Mouse (Mus musculus) stomach, postnatal 0 days (tissue): ENCODE measurements around the gene Hoxa1. TPM values are rescaled to one million over a fixed set of nuclear protein-coding genes. Genes with fewer than 3 reads are reported as not detected.

Source experiments
- ATAC-seq: fragments of 200-750 bp; cut with Nextera tagmentation; 2 replicates; pipeline ENCODE4 v1.8.0; 2017; ENCODE audit not compliant: low FRiP score, low TSS enrichment
- DNase-seq: peaks from one replicate; pipeline ENCODE4 v3.0.0-alpha.2; 2016; ENCODE audit warnings: low spot score
- H3K27ac ChIP-seq: fragments of 300-500 bp; sonication (generic); replicated peaks from 2 replicates; pipeline ENCODE4 v1.5.1; 2014; ENCODE audit warnings: mild to moderate bottlenecking, control low read depth
- H3K27me3 ChIP-seq: fragments of 300-500 bp; sonication (generic); 2 replicates; pipeline ENCODE4 v1.6.1; 2014; ENCODE audit warnings: low read length; ENCODE audit not compliant: control insufficient read depth, insufficient read depth
- H3K36me3 ChIP-seq: fragments of 300-500 bp; sonication (generic); 2 replicates; pipeline ENCODE4 v1.6.1; 2014; ENCODE audit warnings: low read length, mixed read lengths; ENCODE audit not compliant: control insufficient read depth, insufficient read depth
- H3K4me1 ChIP-seq: fragments of 300-500 bp; sonication (generic); replicated peaks from 2 replicates; pipeline ENCODE4 v1.6.1; 2014; ENCODE audit warnings: antibody characterized with exemption; ENCODE audit not compliant: control insufficient read depth, insufficient read depth
- H3K4me2 ChIP-seq: fragments of 300-500 bp; sonication (generic); replicated peaks from 2 replicates; pipeline ENCODE4 v1.6.1; 2014; ENCODE audit warnings: low read depth, mild to moderate bottlenecking, control low read depth, moderate library complexity
- H3K4me3 ChIP-seq: fragments of 300-500 bp; sonication (generic); 2 replicates; pipeline ENCODE4 v1.5.1; 2014; ENCODE audit warnings: low read depth, low read length, control low read depth
- H3K9ac ChIP-seq: fragments of 300-500 bp; sonication (generic); 2 replicates; pipeline ENCODE4 v1.6.1; 2014; ENCODE audit warnings: mild to moderate bottlenecking, low read length, control low read depth, mixed read lengths
- H3K9me3 ChIP-seq: fragments of 300-500 bp; sonication (generic); 2 replicates; pipeline ENCODE4 v1.6.1; 2016; ENCODE audit warnings: low read length; ENCODE audit not compliant: control insufficient read depth
- CTCF ChIP-seq: IDR thresholded peaks from 2 replicates; pipeline ENCODE4 v1.5.1; 2016; ENCODE audit warnings: antibody characterized with exemption, low read depth, mild to moderate bottlenecking, moderate library complexity
- EP300 ChIP-seq: optimal IDR thresholded peaks from 2 replicates; pipeline ENCODE3; 2016; ENCODE audit warnings: antibody characterized with exemption
- WGBS: fragments of 180-500 bp; shearing (Covaris S2); extraction: QIAGEN DNeasy Blood & Tissue Kit; methylation state at CpG from one replicate; pipeline ENCODE4 v1.1.7; 2014; 5-methylcytosine and 5-hydroxymethylcytosine counted together
- polyA plus RNA-seq: library from polyadenylated mRNA; unstranded; fragments of >200 nt; fragmentation: Nextera tagmentation; extraction: Ambion mirVana; gene quantifications from 2 replicates; pipeline ENCODE4 v1.2.1, GENCODE M21; 2015

Hoxa1 gene
- polyA plus RNA-seq, 1 experiment from 2014 or later = 0.35 TPM

GRCm38 (mm10) chr6:52185834-52186233 is 27.7 kb upstream of the Hoxa1 start:
- H3K4me3 ChIP-seq = no peak overlapping the region
- WGBS = 45% methylated on average over 3 of the region's 3 CpGs
- peaks cover 2% of the 10 kb centered on the region; the same call in 1 of the 2 replicates for H3K27me3 ChIP-seq
- H3K4me1 ChIP-seq = peaks cover 3% of the 10 kb centered on the region; the same call in 1 of the 2 replicates
- no peak overlapping the region for H3K27ac ChIP-seq
- no peaks in the 10 kb centered on the region for H3K9me3 ChIP-seq
- peak overlapping the region; percentile 1; the same call in 1 of the 2 replicates for H3K4me2 ChIP-seq
- DNase-seq = no peak
- TF ChIP-seq CTCF (no peak), EP300 (no peak)
- H3K9ac ChIP-seq = no peak overlapping the region
- no peak for ATAC-seq
- H3K36me3 ChIP-seq = no peaks in the 10 kb centered on the region

GRCm38 (mm10) chr6:52185222-52185621 is 27.1 kb upstream of the Hoxa1 start:
- no peaks in the 10 kb centered on the region for H3K36me3 ChIP-seq
- no peak for ATAC-seq
- DNase-seq = no peak
- peak overlapping the region; percentile 18; the same call in 1 of the 2 replicates for H3K9ac ChIP-seq
- no peaks in the 10 kb centered on the region for H3K9me3 ChIP-seq
- H3K27me3 ChIP-seq = peaks cover 2% of the 10 kb centered on the region; the same call in 1 of the 2 replicates
- H3K4me1 ChIP-seq = peaks cover 3% of the 10 kb centered on the region; the same call in 1 of the 2 replicates
- TF ChIP-seq EP300 = no peak
- no peak for TF ChIP-seq CTCF
- H3K4me3 ChIP-seq = 0 out of 2 replicates have a peak overlapping the region, but pooled peaks have one; percentile 17
- H3K27ac ChIP-seq = 0 out of 2 replicates have a peak overlapping the region, but pooled peaks have one; percentile 35
- peak overlapping the region; percentile 34; the same call in 1 of the 2 replicates for H3K4me2 ChIP-seq
- WGBS = 3% methylated on average over 19 of the region's 19 CpGs

DNA sequence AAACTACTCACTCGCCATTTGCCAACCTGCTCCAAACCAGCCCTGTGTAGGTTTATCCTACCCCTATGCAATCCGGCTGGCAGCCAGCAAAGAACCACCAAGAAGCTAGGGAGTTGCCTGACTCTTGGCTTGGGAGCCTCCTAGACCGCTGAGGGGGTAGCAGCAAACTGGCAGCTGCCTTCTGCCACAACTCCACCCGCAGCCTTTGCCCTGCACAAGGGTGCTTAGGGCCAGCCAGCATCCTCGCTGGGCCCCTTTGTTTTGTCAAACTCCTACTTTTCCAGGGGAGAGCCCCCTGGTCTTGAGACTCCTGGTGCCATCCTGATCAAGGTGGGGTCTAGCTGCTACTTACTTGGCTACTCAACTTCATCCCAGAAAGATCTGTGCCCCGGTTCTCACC is 26.6 kb upstream of the Hoxa1 start:
- H3K27me3 ChIP-seq = peaks cover 2% of the 10 kb centered on the region; the same call in 1 of the 2 replicates

DNA sequence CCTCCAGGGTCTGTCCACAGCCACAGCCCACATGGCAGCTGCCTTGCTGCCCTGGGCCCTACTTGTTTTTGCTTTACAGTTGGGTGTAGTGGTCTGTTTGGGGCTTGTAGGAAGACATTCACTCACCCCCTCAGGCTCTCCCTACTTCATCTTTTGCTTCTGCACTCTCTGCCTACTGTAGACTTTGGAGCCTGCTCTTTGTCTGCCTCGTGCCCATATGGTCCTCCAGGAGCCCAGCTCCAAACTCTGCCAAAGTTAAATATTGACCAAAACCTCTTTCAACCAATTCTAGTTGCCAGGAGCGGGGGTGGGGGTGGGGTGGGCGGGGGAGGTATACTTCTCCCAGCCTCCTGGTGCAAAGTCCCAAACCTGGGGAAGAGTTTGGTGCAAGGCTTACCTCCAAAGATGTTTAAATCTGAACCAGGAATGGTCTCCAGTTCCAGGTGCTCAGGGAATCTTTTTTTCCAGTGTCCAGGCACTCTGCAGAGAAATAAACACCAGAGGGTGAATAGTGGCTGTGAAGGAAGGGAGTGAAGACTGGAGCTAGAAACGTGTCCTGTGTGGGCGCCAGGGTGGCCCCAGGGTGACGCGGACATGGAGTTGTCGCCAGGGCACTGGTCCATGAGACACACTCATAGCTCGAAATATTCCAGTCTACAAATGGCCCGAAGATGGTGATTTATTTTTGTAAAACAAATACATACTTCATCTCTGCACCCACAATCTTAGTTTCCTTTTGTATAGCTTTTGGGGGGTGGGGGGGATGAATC is 25.4 kb upstream of the Hoxa1 start:
- ATAC-seq = no peak
- Histone ChIP-seq H3K27me3 (peaks cover 2% of the 10 kb centered on the region; the same call in 1 of the 2 replicates), H3K9me3 (no peaks in the 10 kb centered on the region), H3K4me1 (peaks cover 3% of the 10 kb centered on the region; the same call in 1 of the 2 replicates), H3K27ac (peak overlapping the region; percentile 75), H3K4me2 (peak overlapping the region; percentile 23; the same call in 1 of the 2 replicates), H3K9ac (no peak overlapping the region), H3K4me3 (no peak overlapping the region), H3K36me3 (no peaks in the 10 kb centered on the region)
- TF ChIP-seq CTCF (no peak), EP300 (no peak)
- WGBS = 20% methylated on average over 10 of the region's 10 CpGs
- no peak for DNase-seq

More for the DNA sequence above, 26.6 kb upstream of the Hoxa1 start:
- peak overlapping the region; percentile 61 for H3K27ac ChIP-seq
- peak overlapping the region; percentile 34 for H3K4me2 ChIP-seq
- peak overlapping the region; percentile 17; the same call in 1 of the 2 replicates for H3K4me3 ChIP-seq
- no peaks in the 10 kb centered on the region for H3K36me3 ChIP-seq
- no peak for TF ChIP-seq CTCF
- TF ChIP-seq EP300 = no peak
- 27% methylated on average over 6 of the region's 6 CpGs for WGBS
- no peaks in the 10 kb centered on the region for H3K9me3 ChIP-seq
- no peak overlapping the region for H3K9ac ChIP-seq
- DNase-seq (no peak), ATAC-seq (no peak)
- H3K4me1 ChIP-seq = peaks cover 3% of the 10 kb centered on the region; the same call in 1 of the 2 replicates

DNA sequence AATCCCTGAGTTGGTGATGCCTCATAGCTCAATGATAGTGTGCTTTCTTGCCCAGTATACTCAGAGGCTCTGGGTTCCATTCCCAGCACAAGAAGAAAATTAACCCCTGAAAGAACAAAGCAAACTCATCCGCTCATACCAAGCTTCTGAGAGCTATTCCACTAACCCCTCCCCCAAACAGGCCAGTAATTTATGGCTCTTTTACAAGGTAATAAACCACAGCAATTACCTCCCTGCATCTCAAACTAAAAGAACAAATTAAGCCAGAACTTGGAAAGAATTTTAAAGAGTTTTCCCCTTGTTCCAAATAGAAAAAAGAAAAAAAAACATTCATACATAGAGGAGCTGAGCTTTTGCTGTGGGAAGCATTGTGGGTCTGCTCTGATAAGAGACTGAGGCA is 24.7 kb upstream of the Hoxa1 start:
- WGBS = 41% methylated on average over 1 of the region's 1 CpGs
- ATAC-seq (no peak), DNase-seq (no peak)
- TF ChIP-seq EP300 (no peak), CTCF (no peak)
- H3K4me1 ChIP-seq = peaks cover 3% of the 10 kb centered on the region; the same call in 1 of the 2 replicates
- H3K27me3 ChIP-seq = peaks cover 2% of the 10 kb centered on the region; the same call in 1 of the 2 replicates
- peak overlapping the region; percentile 75 for H3K27ac ChIP-seq
- 0 out of 2 replicates have a peak overlapping the region, but pooled peaks have one; percentile 5 for H3K4me2 ChIP-seq
- H3K9me3 ChIP-seq = no peaks in the 10 kb centered on the region
- H3K36me3 ChIP-seq = no peaks in the 10 kb centered on the region
- no peak overlapping the region for H3K9ac ChIP-seq
- no peak overlapping the region for H3K4me3 ChIP-seq

GRCm38 (mm10) chr6:52182030-52182429 is 23.9 kb upstream of the Hoxa1 start:
- H3K27me3 ChIP-seq = peaks cover 2% of the 10 kb centered on the region; the same call in 1 of the 2 replicates
- no peak overlapping the region for H3K9ac ChIP-seq
- H3K36me3 ChIP-seq = no peaks in the 10 kb centered on the region
- TF ChIP-seq CTCF = no peak
- no peak for TF ChIP-seq EP300
- ATAC-seq (no peak), DNase-seq (no peak)
- no peaks in the 10 kb centered on the region for H3K9me3 ChIP-seq
- no peak overlapping the region for H3K27ac ChIP-seq
- no peak overlapping the region for H3K4me2 ChIP-seq
- WGBS = 31% methylated on average over 2 of the region's 2 CpGs
- no peaks in the 10 kb centered on the region; the same call in 1 of the 2 replicates for H3K4me1 ChIP-seq
- H3K4me3 ChIP-seq = no peak overlapping the region
